In the genomic region with DNA sequence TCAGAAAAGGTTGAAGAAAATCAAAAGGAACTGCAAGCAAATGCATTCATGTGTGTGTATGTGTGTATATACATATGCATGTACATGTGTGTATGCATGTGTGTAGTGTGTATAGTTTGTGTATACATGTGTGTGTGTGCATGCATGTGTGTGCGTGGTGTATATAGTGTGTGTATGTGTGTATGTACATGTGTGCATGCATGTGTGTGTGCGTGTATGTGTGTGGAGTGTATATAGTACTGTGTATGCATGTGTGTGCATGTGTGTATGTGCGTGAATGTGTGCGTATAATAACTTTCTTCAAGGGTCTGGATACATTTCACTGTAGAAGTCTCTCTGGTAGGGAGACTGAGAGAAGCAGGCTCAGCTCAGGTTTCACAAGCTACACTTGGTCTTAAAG, we compare ENCODE assay signal across 19 mouse cellular contexts.
DNase-seq lines count a peak whose midpoint lies in the region; ATAC-seq lines count a peak whose summit lies in the region.
"Had no signal": no experiment of that assay in that cellular context is flagged by ENCODE, and none has a peak within 500 bp of the region (broad histone marks: within the 10 kb centered on the region; RNA-seq: fewer than 3 reads in every experiment).

No protein-coding gene starts in this region.

- no peaks in the 10 kb centered on the region for H3K4me1 ChIP-seq in hindbrain, embryonic 11.5 days (replicated peaks; ENCODE audit: control insufficient read depth, insufficient read depth, low read length)
- peaks cover 2% of the 10 kb centered on the region; the same call in 1 of the 2 replicates for H3K4me1 ChIP-seq in hindbrain, embryonic 16.5 days (ENCODE audit: control insufficient read depth, insufficient read depth, low read depth, low read length)
- peaks cover 11% of the 10 kb centered on the region; the same call in 1 of the 2 replicates for H3K4me1 ChIP-seq in intestine, embryonic 14.5 days (replicated peaks; ENCODE audit: control insufficient read depth, insufficient read depth, low read length)
- no peaks in the 10 kb centered on the region for H3K4me1 ChIP-seq in intestine, embryonic 15.5 days (replicated peaks)
- no peaks in the 10 kb centered on the region for H3K4me1 ChIP-seq in midbrain, embryonic 14.5 days (ENCODE audit: control insufficient read depth, insufficient read depth, low read length)
- no peaks in the 10 kb centered on the region for H3K4me1 ChIP-seq in midbrain, embryonic 15.5 days
- H3K4me1 ChIP-seq: forebrain, embryonic 15.5 days had no signal

- no peak overlapping the region for H3K27ac ChIP-seq in hindbrain, embryonic 11.5 days (ENCODE audit: low read depth, low read length)
- H3K27ac ChIP-seq in hindbrain, embryonic 16.5 days (ENCODE audit: low read depth, low read length): no peak overlapping the region
- H3K27ac ChIP-seq in intestine, embryonic 14.5 days (ENCODE audit: low read depth): peak overlapping the region; percentile 54; the same call in 1 of the 2 replicates
- H3K27ac ChIP-seq in intestine, embryonic 15.5 days: no peak overlapping the region
- no peak overlapping the region for H3K27ac ChIP-seq in midbrain, embryonic 14.5 days (replicated peaks; ENCODE audit: low read depth, low read length)
- H3K27ac ChIP-seq in midbrain, embryonic 15.5 days: no peak overlapping the region
- H3K27ac ChIP-seq: embryonic facial prominence, embryonic 12.5 days; forebrain, embryonic 15.5 days; heart, embryonic 13.5 days had no signal

- no peak overlapping the region for H3K4me2 ChIP-seq in hindbrain, embryonic 11.5 days (replicated peaks; ENCODE audit: low read depth, low read length)
- H3K4me2 ChIP-seq in hindbrain, embryonic 16.5 days (ENCODE audit: low read length): no peak overlapping the region
- H3K4me2 ChIP-seq in intestine, embryonic 14.5 days (ENCODE audit: low read length): no peak overlapping the region
- H3K4me2 ChIP-seq in intestine, embryonic 15.5 days (replicated peaks): no peak overlapping the region
- no peak overlapping the region for H3K4me2 ChIP-seq in midbrain, embryonic 14.5 days (ENCODE audit: low read length)
- H3K4me2 ChIP-seq in midbrain, embryonic 15.5 days: no peak overlapping the region
- H3K4me2 ChIP-seq: embryonic facial prominence, embryonic 12.5 days; forebrain, embryonic 15.5 days; heart, embryonic 13.5 days had no signal

- H3K36me3 ChIP-seq in hindbrain, embryonic 11.5 days (ENCODE audit: control insufficient read depth, insufficient read depth, low read length): no peaks in the 10 kb centered on the region
- no peaks in the 10 kb centered on the region for H3K36me3 ChIP-seq in hindbrain, embryonic 16.5 days (ENCODE audit: control insufficient read depth, insufficient read depth, low read length)
- H3K36me3 ChIP-seq in intestine, embryonic 14.5 days (ENCODE audit: control insufficient read depth, insufficient read depth, low read length): no peaks in the 10 kb centered on the region
- no peaks in the 10 kb centered on the region for H3K36me3 ChIP-seq in intestine, embryonic 15.5 days
- H3K36me3 ChIP-seq in midbrain, embryonic 14.5 days (ENCODE audit: control insufficient read depth, insufficient read depth, low read length): no peaks in the 10 kb centered on the region
- no peaks in the 10 kb centered on the region for H3K36me3 ChIP-seq in midbrain, embryonic 15.5 days (replicated peaks)
- H3K36me3 ChIP-seq: embryonic facial prominence, embryonic 12.5 days; forebrain, embryonic 15.5 days; heart, embryonic 13.5 days had no signal

- no peaks in the 10 kb centered on the region for H3K9me3 ChIP-seq in hindbrain, embryonic 11.5 days (ENCODE audit: control insufficient read depth, low read length)
- H3K9me3 ChIP-seq in hindbrain, embryonic 16.5 days (ENCODE audit: control insufficient read depth, low read length): no peaks in the 10 kb centered on the region
- no peaks in the 10 kb centered on the region for H3K9me3 ChIP-seq in intestine, embryonic 14.5 days (ENCODE audit: control insufficient read depth, low read length)
- no peaks in the 10 kb centered on the region for H3K9me3 ChIP-seq in intestine, embryonic 15.5 days
- no peaks in the 10 kb centered on the region for H3K9me3 ChIP-seq in midbrain, embryonic 14.5 days (ENCODE audit: control insufficient read depth, low read length)
- H3K9me3 ChIP-seq in midbrain, embryonic 15.5 days: no peaks in the 10 kb centered on the region
- H3K9me3 ChIP-seq: embryonic facial prominence, embryonic 12.5 days; forebrain, embryonic 15.5 days; heart, embryonic 13.5 days had no signal

- H3K9ac ChIP-seq in hindbrain, embryonic 11.5 days (ENCODE audit: low read depth, low read length): no peak overlapping the region
- no peak overlapping the region for H3K9ac ChIP-seq in hindbrain, embryonic 16.5 days (ENCODE audit: low read depth, low read length)
- no peak overlapping the region for H3K9ac ChIP-seq in intestine, embryonic 14.5 days (ENCODE audit: low read length)
- H3K9ac ChIP-seq in intestine, embryonic 15.5 days: no peak overlapping the region
- H3K9ac ChIP-seq in midbrain, embryonic 14.5 days (replicated peaks; ENCODE audit: low read length): no peak overlapping the region
- H3K9ac ChIP-seq in midbrain, embryonic 15.5 days: no peak overlapping the region
- H3K9ac ChIP-seq: embryonic facial prominence, embryonic 12.5 days; forebrain, embryonic 15.5 days; heart, embryonic 13.5 days had no signal

- 0 out of 2 replicates have a peak, but pooled peaks have one; percentile 11 for ATAC-seq in hindbrain, embryonic 11.5 days (ENCODE audit: low FRiP score)
- no peak for ATAC-seq in hindbrain, embryonic 16.5 days
- no peak for ATAC-seq in intestine, embryonic 14.5 days (replicated peaks; ENCODE audit: low FRiP score, low TSS enrichment, low read depth)
- ATAC-seq in intestine, embryonic 15.5 days: no peak
- peak; percentile 48; the same call in 1 of the 2 replicates for ATAC-seq in midbrain, embryonic 14.5 days (ENCODE audit: low FRiP score, low TSS enrichment)
- ATAC-seq in midbrain, embryonic 15.5 days (replicated peaks): no peak
- ATAC-seq: activated CD4-positive, CD25-positive, alpha-beta regulatory T cell, adult 4 months; forebrain, embryonic 15.5 days had no signal

- H3K27me3 ChIP-seq in hindbrain, embryonic 11.5 days (ENCODE audit: control insufficient read depth, insufficient read depth, low read length): no peaks in the 10 kb centered on the region
- H3K27me3 ChIP-seq in hindbrain, embryonic 16.5 days (replicated peaks; ENCODE audit: control insufficient read depth, insufficient read depth, low read length): no peaks in the 10 kb centered on the region
- no peaks in the 10 kb centered on the region for H3K27me3 ChIP-seq in intestine, embryonic 14.5 days (replicated peaks; ENCODE audit: control insufficient read depth, insufficient read depth, low read length)
- no peaks in the 10 kb centered on the region for H3K27me3 ChIP-seq in intestine, embryonic 15.5 days (replicated peaks)
- H3K27me3 ChIP-seq in midbrain, embryonic 14.5 days (ENCODE audit: control insufficient read depth, insufficient read depth, low read length): no peaks in the 10 kb centered on the region
- H3K27me3 ChIP-seq in midbrain, embryonic 15.5 days (replicated peaks): no peaks in the 10 kb centered on the region
- H3K27me3 ChIP-seq: CH12.LX; embryonic facial prominence, embryonic 12.5 days; forebrain, embryonic 15.5 days; heart, embryonic 13.5 days; Patski had no signal

- DNase-seq in hindbrain, embryonic 11.5 days (ENCODE audit: low spot score): no peak
- DNase-seq in intestine, embryonic 14.5 days (ENCODE audit: low spot score): no peak
- no peak for DNase-seq in midbrain, embryonic 14.5 days
- DNase-seq: adrenal gland, postnatal 14 days; cerebellum, adult 11-12 months; cerebellum, adult 9-10 months; cerebellum, postnatal 25 days; gastrocnemius, postnatal 36 days; heart, adult 11 months; heart, postnatal 36 days had no signal

- H3K4me3 ChIP-seq in hindbrain, embryonic 11.5 days (ENCODE audit: low read depth, low read length): no peak overlapping the region
- H3K4me3 ChIP-seq in hindbrain, embryonic 16.5 days (ENCODE audit: low read length): no peak overlapping the region
- no peak overlapping the region for H3K4me3 ChIP-seq in intestine, embryonic 14.5 days (ENCODE audit: low read depth, low read length)
- H3K4me3 ChIP-seq in intestine, embryonic 15.5 days (replicated peaks): no peak overlapping the region
- H3K4me3 ChIP-seq in midbrain, embryonic 14.5 days (replicated peaks; ENCODE audit: low read depth, low read length): no peak overlapping the region
- no peak overlapping the region for H3K4me3 ChIP-seq in midbrain, embryonic 15.5 days
- H3K4me3 ChIP-seq: embryonic facial prominence, embryonic 12.5 days; forebrain, embryonic 15.5 days; heart, embryonic 13.5 days had no signal

- 86% methylated on average over 4 of the region's 4 CpGs for WGBS in hindbrain, embryonic 11.5 days
- WGBS in hindbrain, embryonic 16.5 days: 95% methylated on average over 4 of the region's 4 CpGs
- WGBS in intestine, embryonic 14.5 days: 74% methylated on average over 4 of the region's 4 CpGs
- WGBS in intestine, embryonic 15.5 days: 83% methylated on average over 4 of the region's 4 CpGs
- 97% methylated on average over 4 of the region's 4 CpGs for WGBS in midbrain, embryonic 14.5 days
- 95% methylated on average over 4 of the region's 4 CpGs for WGBS in midbrain, embryonic 15.5 days

Comparison
In these comparisons a context has a peak if more than half of its experiments do, and no peak if none do; other contexts are left out.
1. ATAC-seq: peak in hindbrain, embryonic 11.5 days (single experiment) and midbrain, embryonic 14.5 days (single experiment); none in hindbrain, embryonic 16.5 days (single experiment), intestine, embryonic 14.5 days (single experiment), intestine, embryonic 15.5 days (single experiment) and midbrain, embryonic 15.5 days (single experiment).